In the genomic region with DNA sequence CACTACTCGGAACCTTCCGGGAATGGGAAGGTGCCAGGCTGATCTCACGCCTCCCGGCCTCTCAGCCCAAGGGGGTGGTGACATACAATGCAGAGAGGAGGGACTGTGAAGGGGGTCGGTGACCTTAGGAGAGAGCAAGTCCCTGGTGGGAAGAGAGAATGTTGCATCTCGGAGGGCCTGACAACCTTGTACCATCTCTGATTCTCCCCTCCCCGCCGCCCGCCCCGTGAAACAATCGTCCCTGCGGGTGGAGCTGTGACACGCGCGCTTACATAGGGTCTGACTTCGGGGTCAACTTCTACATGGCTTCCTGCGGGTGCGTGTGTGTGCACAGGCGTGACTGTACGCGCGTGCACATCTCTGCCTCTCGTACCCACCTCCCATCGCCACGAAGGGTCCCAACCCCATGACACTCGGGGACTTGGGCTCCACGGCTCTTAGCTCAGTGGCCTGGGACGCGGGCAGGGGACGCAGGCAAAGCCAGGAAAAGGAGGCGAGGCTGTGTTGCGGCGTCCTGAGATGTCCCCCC, we compare ENCODE assay signal across 8 mouse cellular contexts. TPM values are rescaled to one million over a fixed set of nuclear protein-coding genes. Genes with fewer than 3 reads are reported as not detected.
A peak's percentile ranks its signal among the peaks of the same experiment; 100 is the strongest.
DNase-seq lines count a peak whose midpoint lies in the region; ATAC-seq and TF ChIP-seq lines count a peak whose summit lies in the region.

Gene Elfn1, plus strand, starts transcription at position 230 of the 529 bp plus-strand sequence.

- peaks cover 73% of the 10 kb centered on the region for H3K27me3 ChIP-seq in intestine, postnatal 0 days (replicated peaks; ENCODE audit: control insufficient read depth, insufficient read depth, low read length)
- peaks cover 72% of the 10 kb centered on the region for H3K27me3 ChIP-seq in small intestine, adult 2 months (ENCODE audit: control insufficient read depth, insufficient read depth, low read length)

- no peak within 1 kb of the TSS for H3K27ac ChIP-seq in intestine, postnatal 0 days (ENCODE audit: low read depth, low read length)
- H3K27ac ChIP-seq in small intestine, adult 2 months (ENCODE audit: insufficient read depth, low read depth, low read length) = no peak within 1 kb of the TSS

- ATAC-seq in CD4-positive, CD25-positive, alpha-beta regulatory T cell, adult 4 months = no peak
- 0 out of 2 replicates have a peak, but pooled peaks have one; percentile 9 for ATAC-seq in intestine, postnatal 0 days

- no peaks in the 10 kb centered on the region for H3K9me3 ChIP-seq in intestine, postnatal 0 days (ENCODE audit: control insufficient read depth)

- 0 out of 2 replicates have a peak, but pooled peaks cover 5% of the 10 kb centered on the region for H3K4me1 ChIP-seq in intestine, postnatal 0 days (replicated peaks; ENCODE audit: control insufficient read depth, insufficient read depth, low read length)
- peaks cover 6% of the 10 kb centered on the region for H3K4me1 ChIP-seq in small intestine, adult 2 months (ENCODE audit: control insufficient read depth, insufficient read depth, insufficient read length, low read length)

- peak within 1 kb of the TSS; percentile 48 for H3K9ac ChIP-seq in intestine, postnatal 0 days (ENCODE audit: low read depth, low read length)

- DNase-seq in CD4-positive, CD25-positive, alpha-beta regulatory T cell, adult 2 months (ENCODE audit: low read depth, low spot score) = peak; percentile 28
- DNase-seq in thymus, postnatal 0 days (ENCODE audit: low spot score) = peak; percentile 11
- DNase-seq in thymus, postnatal 10 days (ENCODE audit: low spot score in 2 of 2) = no peak
- peak; percentile 60 to 69 for DNase-seq in lung, adult 18-20 months
- no peak for DNase-seq in testis, postnatal 10 days (ENCODE audit: low spot score)

- peak within 1 kb of the TSS; percentile 61 for H3K4me3 ChIP-seq in intestine, postnatal 0 days (ENCODE audit: low read depth, low read length)
- H3K4me3 ChIP-seq in small intestine, adult 2 months (ENCODE audit: low read depth, low read length) = peak within 1 kb of the TSS; percentile 52

- peak within 1 kb of the TSS; percentile 97 for H3K4me2 ChIP-seq in intestine, postnatal 0 days (replicated peaks; ENCODE audit: low read depth)

- no peak for TF ChIP-seq CTCF in intestine, postnatal 0 days (IDR thresholded peaks at IDR 0.05; ENCODE audit: low read depth)
- TF ChIP-seq CTCF in small intestine, adult 2 months (IDR thresholded peaks at IDR 0.05; ENCODE audit: extremely low read depth, insufficient read length, insufficient replicate concordance, low read depth, low read length) = no peak

- WGBS in intestine, postnatal 0 days = under 1% methylated on average over 31 of the region's 33 CpGs
- under 1% methylated on average over 33 of the region's 33 CpGs for WGBS in small intestine, adult 2 months

- no peak for TF ChIP-seq POLR2A in small intestine, adult 2 months (IDR thresholded peaks at IDR 0.05; ENCODE audit: low read depth, low read length)

- no peaks in the 10 kb centered on the region for H3K36me3 ChIP-seq in intestine, postnatal 0 days (ENCODE audit: control insufficient read depth, insufficient read depth)
- H3K36me3 ChIP-seq in small intestine, adult 2 months (ENCODE audit: control insufficient read depth, insufficient read depth, low read length) = no peaks in the 10 kb centered on the region

RNA-seq across cellular contexts. Expression of gene Elfn1, which starts in this region (rescaled TPM):
- polyA plus RNA-seq in CD4-positive, CD25-positive, alpha-beta regulatory T cell, adult 4 months (2017; shearing (Covaris generic)) = not detected
- polyA plus RNA-seq in thymus, postnatal 0 days (2015; fragmentation: Nextera tagmentation; extraction: Ambion mirVana) = 0.21 and 0.35 TPM in 2 replicates
- 0.08 and 0.12 TPM in 2 replicates for polyA plus RNA-seq in intestine, postnatal 0 days (2015; fragmentation: Nextera tagmentation; extraction: Ambion mirVana)
- polyA plus RNA-seq in small intestine, adult 2 months (2012; rRNA removed) = 0.11 and 0.34 TPM in 2 replicates

Comparison
In these comparisons a context has a peak if more than half of its experiments do, and no peak if none do; other contexts are left out.
1. Peak in DNase-seq in thymus, postnatal 0 days; RNA of the gene not detected or under 1 TPM.
2. Peak in ATAC-seq, H3K4me3 ChIP-seq, H3K9ac ChIP-seq and H3K4me2 ChIP-seq in intestine, postnatal 0 days; RNA of the gene not detected or under 1 TPM.
3. DNase-seq: peak in CD4-positive, CD25-positive, alpha-beta regulatory T cell, adult 2 months (single experiment) and lung, adult 18-20 months (2 of 2); none in thymus, postnatal 10 days (0 of 2) and testis, postnatal 10 days (single experiment).